Mouse (Mus musculus): ENCODE measurements at regions not wholly inside any gene's neighbourhood (a gene's known extent, or its start where the extent isn't known, plus 50 kb on each side); places are given as distances from the start of the nearest gene placed in this dataset.

DNA sequence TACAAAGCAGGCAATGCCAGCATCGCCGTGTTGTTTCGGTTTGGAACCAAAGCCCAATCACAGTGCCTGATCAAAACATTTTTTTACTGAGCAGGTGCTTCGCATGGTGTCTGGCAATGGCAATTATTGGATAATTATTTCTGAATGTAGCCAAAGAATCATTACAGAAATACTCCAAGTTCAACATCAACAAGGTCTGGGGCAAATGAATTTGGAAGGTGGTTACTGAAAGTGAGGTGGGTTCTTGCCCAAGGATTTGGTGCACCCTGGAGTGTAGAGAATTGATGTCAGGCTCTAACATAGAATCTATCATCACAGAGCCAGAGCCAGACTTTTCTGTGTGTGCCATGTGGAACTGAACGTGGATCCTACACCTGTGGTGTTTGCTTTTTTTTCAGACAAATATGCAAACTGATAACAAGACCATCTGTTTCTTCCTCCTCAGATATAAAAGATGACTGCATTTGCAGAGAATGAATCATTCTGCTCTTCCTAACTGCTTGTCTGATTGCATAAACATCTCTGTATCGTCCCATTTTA is 2240.9 kb upstream of the Gm7489 start:
- no peak for DNase-seq (ENCODE audit: low spot score)

- no peak for DNase-seq (ENCODE audit: low spot score)
Measured at GRCm38 (mm10) chr15:51646304-51646703, 2238.4 kb upstream of the Gm7489 start.

DNA sequence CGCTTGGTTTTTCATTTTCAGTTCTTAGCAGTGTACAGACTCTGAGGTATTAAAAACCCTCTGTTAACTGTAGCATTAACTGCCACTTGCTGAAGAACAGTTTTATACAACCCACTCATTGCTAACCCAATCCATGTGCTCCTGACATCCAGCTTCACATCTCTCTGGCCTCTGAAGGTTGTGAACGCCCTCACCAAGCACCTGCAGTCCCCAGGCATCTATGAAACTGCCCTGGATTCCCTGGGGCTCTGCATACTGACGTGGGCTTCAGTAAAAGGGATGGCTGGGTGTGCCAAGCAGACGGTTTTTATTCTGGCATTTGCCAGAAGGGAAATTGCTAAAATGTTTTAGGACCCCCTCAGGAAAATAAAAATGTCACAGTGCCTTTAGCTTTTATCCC is 2232.2 kb upstream of the Gm7489 start:
- no peak for DNase-seq (ENCODE audit: low spot score)

GRCm38 (mm10) chr15:51657621-51658020 is 2227.1 kb upstream of the Gm7489 start:
- DNase-seq (ENCODE audit: low spot score) = no peak

- DNase-seq (ENCODE audit: low spot score) = no peak
Measured at GRCm38 (mm10) chr15:51668340-51668739, 2216.4 kb upstream of the Gm7489 start.

GRCm38 (mm10) chr15:51671667-51672372 is 2212.9 kb upstream of the Gm7489 start:
- no peak for DNase-seq (ENCODE audit: low spot score)

DNA sequence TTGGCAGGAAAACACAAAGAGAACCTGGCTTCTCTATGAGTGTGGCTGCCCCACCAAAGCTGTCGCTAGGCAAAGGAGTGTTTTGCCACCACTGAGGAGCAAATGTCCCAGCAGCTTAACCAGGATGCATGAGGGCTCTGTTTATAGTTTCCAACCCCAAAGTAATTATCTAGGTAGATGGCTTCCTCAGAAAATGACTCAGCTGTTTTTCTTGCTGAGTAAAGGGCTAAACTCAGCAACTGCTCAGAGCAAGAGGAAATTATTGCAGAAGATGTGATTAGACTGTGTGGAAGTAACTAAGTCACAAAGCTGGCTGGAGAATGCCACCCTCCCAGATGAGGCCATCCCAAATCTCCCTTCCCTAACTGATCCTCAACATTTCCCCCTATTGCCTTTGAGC is 2211.2 kb upstream of the Gm7489 start:
- DNase-seq (ENCODE audit: low spot score) = no peak

GRCm38 (mm10) chr15:51675291-51675690 is 2209.4 kb upstream of the Gm7489 start:
- no peak for DNase-seq (ENCODE audit: low spot score)

GRCm38 (mm10) chr15:51676694-51677093 is 2208.0 kb upstream of the Gm7489 start:
- no peak for DNase-seq (ENCODE audit: low spot score)

DNA sequence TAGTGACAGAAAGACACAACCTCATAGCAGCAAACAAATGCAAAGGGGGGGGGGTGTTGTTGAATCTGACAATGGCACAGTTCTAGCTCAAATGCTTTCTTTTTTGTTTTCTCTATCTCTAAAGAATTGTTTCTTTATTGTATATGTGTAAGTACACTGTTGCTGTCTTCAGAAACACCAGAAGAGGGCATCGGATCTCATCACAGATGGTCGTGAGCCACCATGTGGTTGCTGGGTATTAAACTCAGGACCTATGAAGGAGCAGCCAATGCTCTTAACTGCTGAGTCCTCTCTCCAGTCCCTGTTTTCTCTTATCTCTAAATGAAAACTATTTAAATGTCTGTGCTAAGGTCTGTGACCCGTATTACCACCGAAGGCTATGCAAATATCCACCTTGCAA is 2207.4 kb upstream of the Gm7489 start:
- no peak for DNase-seq (ENCODE audit: low spot score)

- DNase-seq (ENCODE audit: low spot score) = no peak
Measured at GRCm38 (mm10) chr15:51679186-51679902, 2205.4 kb upstream of the Gm7489 start.

DNA sequence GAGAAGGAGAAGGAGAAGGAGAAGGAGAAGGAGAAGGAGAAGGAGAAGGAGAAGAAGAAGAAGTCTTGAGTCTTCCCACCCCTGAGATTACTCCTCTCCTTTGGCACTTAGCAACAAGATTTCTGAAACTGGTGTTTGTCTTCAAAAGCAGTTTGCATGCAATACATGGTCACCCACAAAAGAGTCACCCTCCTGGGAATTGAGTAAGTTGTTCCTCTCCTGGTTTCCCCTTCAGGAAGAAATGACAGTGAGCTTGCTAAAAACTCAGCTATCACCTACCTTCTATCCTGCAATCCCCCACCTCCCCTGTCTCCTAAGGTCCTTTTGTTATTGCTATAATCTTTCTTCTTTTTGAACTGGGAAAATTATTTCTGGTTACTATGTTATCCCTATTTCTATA is 2204.2 kb upstream of the Gm7489 start:
- no peak for DNase-seq (ENCODE audit: low spot score)

GRCm38 (mm10) chr15:51681191-51681590 is 2203.5 kb upstream of the Gm7489 start:
- DNase-seq (ENCODE audit: low spot score) = no peak

- no peak for DNase-seq (ENCODE audit: low spot score)
Measured at GRCm38 (mm10) chr15:51682331-51682730, 2202.4 kb upstream of the Gm7489 start.

DNA sequence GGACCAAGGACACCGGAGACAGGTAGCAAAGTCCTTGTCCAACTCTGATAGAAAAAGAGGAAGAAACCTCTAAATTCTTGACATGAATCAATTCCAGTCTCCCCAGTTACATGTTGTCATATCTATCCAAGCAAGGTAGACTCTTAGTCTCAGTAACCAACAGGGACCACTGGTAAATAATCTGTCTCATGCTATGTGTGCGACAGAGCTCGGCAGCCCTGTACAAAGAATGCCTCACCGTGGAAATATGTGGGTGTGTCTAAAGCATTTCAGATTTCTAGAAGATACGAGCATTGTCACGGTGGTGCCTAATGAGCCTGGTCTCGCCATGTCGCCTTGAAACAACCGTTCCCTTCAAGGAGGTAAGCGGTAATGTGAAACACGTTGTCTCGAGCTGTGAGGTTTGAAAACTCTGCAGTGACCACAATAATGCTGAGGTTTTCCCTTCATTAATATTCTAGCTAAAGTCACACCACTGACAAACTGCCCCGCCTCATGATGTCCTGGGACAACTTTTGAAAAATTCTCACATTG is 2197.6 kb upstream of the Gm7489 start:
- no peak for DNase-seq (ENCODE audit: low spot score)

- DNase-seq (ENCODE audit: low spot score) = no peak
Measured at GRCm38 (mm10) chr15:51689498-51689897, 2195.2 kb upstream of the Gm7489 start.

- DNase-seq (ENCODE audit: low spot score) = no peak
Measured at GRCm38 (mm10) chr15:51692671-51693070, 2192.0 kb upstream of the Gm7489 start.

- peak; percentile 28 for DNase-seq (ENCODE audit: low spot score)
Measured at GRCm38 (mm10) chr15:51696344-51697016, 2188.2 kb upstream of the Gm7489 start.

DNA sequence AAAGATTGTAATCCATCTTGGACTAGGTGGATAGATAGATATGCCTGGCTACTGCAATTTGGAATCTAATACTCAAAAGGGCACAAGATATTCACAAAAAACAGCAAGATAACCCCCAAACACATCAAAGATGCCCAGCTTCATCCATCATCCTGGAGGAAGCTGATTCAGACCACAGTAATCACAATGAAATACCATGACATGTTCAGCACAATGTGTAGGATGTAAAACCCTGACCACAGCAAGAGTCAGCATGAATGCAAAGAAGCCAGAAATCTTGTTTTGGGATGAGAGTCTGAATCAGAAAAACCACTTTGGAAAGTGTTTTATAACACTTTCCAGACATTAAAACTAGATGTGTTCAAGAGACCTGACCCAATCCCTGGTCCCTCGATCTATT is 2180.5 kb upstream of the Gm7489 start:
- DNase-seq (ENCODE audit: low spot score) = no peak

DNA sequence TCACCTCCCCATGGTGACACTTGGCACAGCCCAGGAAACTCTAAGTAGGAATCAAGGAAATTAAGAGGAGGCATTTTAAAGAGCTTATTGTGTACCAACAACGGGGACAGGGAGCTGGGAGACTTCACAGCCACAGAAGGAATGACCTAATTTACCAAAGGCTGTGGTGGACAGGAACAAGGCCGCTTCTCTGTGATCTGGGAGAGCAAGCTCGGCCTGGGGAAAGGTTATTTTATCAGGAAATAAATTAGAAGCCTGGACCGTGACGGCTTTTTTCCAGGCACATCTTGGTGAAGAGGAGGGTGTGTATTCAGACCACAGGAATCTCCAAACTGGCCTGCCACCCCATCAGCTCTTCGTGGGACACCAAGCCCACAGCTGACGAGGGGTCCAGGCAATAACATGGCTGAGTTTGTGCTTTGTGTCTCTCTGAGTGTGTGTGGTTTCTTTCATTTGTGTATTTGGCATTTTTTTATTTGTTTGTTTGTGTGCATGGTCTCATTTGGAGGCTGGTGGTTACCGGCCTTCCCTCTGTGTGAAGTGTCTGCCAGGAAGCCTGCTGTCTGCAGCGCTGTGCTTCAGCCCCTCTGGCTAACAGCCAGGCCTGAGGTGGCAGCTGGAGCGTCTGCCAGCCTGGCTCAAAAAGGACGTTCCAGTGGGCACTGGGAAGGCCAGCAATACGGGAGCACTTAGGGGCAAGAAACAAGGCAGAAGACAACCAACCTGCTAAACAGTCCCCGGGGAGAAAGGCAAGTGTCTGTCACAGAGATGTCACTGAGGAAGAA is 2174.6 kb upstream of the Gm7489 start:
- peak; percentile 65 for DNase-seq (ENCODE audit: low spot score)

DNA sequence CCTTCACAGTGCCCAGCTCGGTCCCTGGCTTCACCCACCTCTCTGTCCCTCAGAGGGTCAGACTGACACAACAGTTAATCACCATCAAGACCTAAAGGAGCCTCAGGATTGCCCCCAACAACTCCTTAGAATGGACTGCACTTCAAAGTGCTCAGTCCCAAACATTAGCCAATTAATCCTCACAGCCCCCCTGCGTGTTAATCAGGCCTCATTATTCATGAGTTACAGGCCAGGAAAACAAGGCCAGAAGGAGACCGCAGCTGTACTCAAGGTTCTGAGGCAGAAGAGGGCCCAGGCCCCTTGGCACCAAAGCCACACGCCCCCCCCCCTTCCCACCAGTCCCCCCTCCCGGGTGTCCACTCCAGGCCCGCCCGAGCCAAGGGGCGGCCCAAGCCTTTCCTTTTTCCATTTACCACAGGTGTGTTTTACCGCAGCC is 2163.8 kb upstream of the Gm7489 start:
- no peak for DNase-seq (ENCODE audit: low spot score)
